Mouse (Mus musculus): Measurements from ENCODE around the gene Uncx.
"Not testable (repeated sequence)": the region's sequence is repeated elsewhere in the genome, so short reads cannot be mapped to it uniquely, and the experiment has no call there.

Gene Uncx

DNA sequence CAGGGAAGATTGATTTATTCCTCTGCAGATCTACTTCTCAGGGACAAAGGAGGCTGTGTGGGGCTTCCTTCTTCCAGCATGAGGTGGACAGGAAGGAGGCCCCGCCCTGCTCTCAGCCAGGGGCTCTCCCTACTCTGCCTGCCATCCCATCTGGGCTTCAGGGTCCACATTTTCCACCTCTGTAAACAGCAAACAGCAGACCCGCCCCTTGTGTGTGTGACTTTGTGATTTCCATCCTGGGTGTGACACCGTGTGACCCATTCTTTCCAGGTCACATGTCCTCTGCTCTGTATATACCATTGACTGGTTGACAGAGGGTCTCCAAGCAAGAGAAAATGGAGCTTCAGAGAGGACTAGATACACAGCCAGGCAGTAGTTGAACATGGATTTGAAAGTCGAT, 22.2 kb downstream of the Uncx start:
- no peak for DNase-seq

GRCm38 (mm10) chr5:139566640-139567399, 23.5 kb downstream of the Uncx start:
- no peak for DNase-seq

- DNase-seq: no peak
These were observed 24.8 kb downstream of the Uncx start for GRCm38 (mm10) chr5:139568079-139568478.

DNA sequence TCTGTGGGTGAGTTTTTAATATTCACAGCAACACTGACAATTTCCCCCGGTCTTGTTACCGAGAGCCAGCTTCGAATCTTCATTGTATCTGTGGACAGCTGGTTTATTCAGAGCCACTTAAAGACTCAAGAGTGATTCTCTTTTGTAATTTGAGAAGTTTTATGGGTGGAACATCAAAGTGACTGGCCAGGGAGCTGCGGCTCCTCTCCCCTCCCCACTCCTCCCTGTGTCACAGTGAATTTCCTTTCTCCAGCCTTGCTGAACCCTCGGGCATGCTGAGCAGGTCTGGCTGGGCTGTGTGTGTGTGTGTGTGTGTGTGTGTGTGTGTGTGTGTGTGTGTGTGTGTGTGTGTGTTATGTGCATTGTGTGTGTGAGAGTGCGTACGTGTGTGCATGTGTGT, 29.2 kb downstream of the Uncx start:
- DNase-seq: peak; percentile 66

DNA sequence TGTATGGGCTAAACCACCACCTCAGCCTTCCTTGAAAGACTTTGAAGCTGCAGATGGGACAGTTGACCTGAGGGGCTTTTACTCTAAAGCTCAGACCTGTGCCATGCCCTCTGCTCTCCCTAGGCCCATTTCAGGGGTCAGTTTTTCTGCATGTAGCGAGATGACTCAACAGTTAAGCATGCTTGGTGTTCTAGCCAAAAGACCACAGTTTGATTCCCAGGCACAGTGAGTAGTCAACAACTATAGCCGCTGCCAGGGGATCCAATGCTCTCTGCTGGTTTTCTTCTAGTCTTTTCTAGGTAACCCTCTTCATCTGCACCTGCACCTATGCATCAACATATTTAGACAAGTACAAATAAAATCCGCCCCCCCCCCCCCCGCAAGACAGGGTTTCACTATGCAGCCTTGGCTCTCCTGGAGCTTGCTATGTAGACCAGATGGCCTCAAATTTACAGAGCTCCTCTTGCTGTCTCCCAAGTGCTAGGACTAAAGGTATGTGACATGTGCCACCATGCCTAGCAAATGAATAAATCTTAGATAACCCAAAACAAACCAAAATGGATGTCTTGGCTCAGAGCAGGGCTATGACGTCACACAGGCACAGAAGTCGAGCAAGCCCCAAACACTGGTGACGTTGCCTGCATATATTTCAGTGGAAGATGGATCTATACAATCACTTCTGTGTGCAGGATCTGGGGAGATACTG, 30.5 kb downstream of the Uncx start:
- no peak for DNase-seq

DNA sequence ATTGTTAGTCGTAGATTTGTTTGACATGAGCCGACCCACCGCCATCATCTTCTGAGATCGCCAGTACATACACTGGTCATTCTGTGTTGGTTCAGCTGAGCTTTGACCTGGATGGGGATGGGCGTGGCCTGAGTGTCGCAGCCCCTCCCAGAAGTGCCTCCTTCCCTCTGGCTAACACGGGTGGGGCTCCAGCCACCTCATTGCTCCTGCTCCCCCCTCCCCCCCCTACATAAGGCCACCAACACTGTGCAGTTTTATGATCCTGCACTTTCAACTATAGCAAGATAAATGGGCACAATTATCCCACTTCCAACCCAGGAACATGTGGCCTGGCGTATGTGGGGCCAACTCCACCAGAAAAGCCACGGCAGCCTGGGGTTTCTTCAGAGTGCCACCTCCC, 31.8 kb downstream of the Uncx start:
- DNase-seq: no peak

GRCm38 (mm10) chr5:139580171-139580743, 37.0 kb downstream of the Uncx start:
- DNase-seq: no peak

DNA sequence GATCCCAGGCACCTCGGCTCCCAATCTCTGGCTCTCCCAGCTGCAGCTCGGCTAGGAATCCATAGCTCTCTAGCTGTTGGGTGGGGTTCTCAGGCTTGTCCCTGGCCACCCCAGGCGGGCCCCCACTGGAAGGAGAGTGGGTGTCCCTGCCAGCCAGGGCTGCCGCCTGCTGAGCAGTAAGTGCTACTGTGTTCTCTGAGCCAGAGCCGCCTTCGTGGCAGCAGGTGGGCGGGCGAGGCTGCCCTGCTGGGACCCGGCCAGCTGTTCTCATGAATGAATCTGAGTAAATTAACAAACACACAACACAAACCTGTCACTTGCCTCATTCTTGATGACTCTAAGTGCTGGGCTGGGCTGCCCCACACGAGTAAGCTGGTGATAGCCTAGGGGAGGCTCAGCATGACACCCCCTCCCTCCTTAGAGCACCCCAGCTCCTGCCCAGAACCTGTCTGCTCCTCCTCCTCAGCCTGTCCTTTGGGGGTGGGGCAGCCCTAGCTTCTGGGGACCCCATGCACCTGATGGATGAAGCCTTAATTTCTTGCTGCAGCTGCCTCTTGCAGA, 38.1 kb downstream of the Uncx start:
- DNase-seq: no peak

GRCm38 (mm10) chr5:139584971-139585747, 41.9 kb downstream of the Uncx start:
- peak; percentile 62 for DNase-seq

DNA sequence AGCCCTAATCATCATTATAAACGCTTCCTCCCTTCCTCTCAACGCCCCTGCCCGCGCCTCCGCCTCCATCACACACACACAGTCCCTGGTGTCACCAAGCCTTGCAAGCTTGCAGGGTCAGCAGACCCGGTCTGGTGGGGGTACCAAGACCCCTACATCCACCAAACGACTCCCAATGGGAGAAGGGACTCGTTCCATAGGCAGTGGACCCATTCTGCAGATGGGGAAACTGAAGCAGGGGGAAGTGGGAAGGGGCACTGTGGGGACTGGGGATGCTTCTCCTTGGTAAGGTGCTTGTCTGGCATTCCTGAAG, 42.4 kb downstream of the Uncx start:
- DNase-seq: no peak

GRCm38 (mm10) chr5:139587459-139587858, 44.2 kb downstream of the Uncx start:
- not testable (repeated sequence) for DNase-seq

GRCm38 (mm10) chr5:139590682-139591360, 47.5 kb downstream of the Uncx start:
- not testable (repeated sequence) for DNase-seq

- no peak for DNase-seq
These were observed 48.7 kb downstream of the Uncx start for GRCm38 (mm10) chr5:139592011-139592410.

DNA sequence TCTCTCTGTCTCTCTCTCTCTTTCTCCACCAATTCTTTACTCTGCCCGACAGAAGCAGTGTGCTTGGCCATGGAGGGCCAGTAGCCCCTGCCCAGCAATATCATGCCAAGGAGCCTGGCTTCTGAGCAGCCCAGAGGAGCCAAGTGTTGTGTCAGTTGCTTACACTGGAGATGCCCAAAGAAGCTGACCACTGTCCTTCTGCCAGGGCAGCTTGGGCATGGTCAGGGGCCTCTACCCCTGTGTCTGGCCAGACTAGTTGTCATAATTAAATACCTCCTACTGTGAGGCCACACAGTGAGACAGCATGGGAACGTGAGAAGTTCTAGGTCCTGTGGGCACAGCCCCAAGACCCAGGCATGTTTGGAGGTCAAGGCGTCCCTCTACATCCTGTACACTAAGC, 49.6 kb downstream of the Uncx start:
- DNase-seq: no peak

GRCm38 (mm10) chr5:139593746-139594145, 50.5 kb downstream of the Uncx start:
- peak; percentile 44 for DNase-seq

GRCm38 (mm10) chr5:139595001-139595400, 51.7 kb downstream of the Uncx start:
- DNase-seq: no peak

Data from embryo, embryonic 11 days (tissue).